Mouse (Mus musculus) olfactory bulb, adult 2 months (tissue): ENCODE measurements around the gene Zbtb12. TPM values are rescaled to one million over a fixed set of nuclear protein-coding genes. Genes with fewer than 3 reads are reported as not detected.

Experiments used
- H3K27ac ChIP-seq: fragments of 200-500 bp; 2 replicates; pipeline ENCODE4 v1.5.1; 2012; ENCODE audit warnings: low read depth, low read length; ENCODE audit not compliant: insufficient read depth
- H3K4me1 ChIP-seq: fragments of 200-500 bp; 2 replicates; pipeline ENCODE4 v1.6.1; 2012; ENCODE audit warnings: low read length; ENCODE audit not compliant: control insufficient read depth, insufficient read depth
- H3K4me3 ChIP-seq: fragments of 200-500 bp; 2 replicates; pipeline ENCODE4 v1.5.1; 2012; ENCODE audit warnings: mild to moderate bottlenecking, low read depth, low read length, moderate library complexity; ENCODE audit not compliant: insufficient read depth
- CTCF ChIP-seq: fragments of 200-500 bp; IDR thresholded peaks from 2 replicates; pipeline ENCODE4 v1.5.1; 2012; ENCODE audit warnings: low read depth, mild to moderate bottlenecking, low read length, moderate library complexity; ENCODE audit not compliant: insufficient read depth
- POLR2A ChIP-seq: fragments of 200-500 bp; IDR thresholded peaks from 2 replicates; pipeline ENCODE4 v1.6.1; 2012; ENCODE audit warnings: mild to moderate bottlenecking, low read depth, low read length, moderate library complexity; ENCODE audit not compliant: insufficient read depth
- WGBS: fragments of 180-500 bp; shearing (Covaris S2); methylation state at CpG from one replicate; pipeline ENCODE4 v1.1.7; 2018; 5-methylcytosine and 5-hydroxymethylcytosine counted together
- polyA plus RNA-seq: library from polyadenylated mRNA; stranded (reverse); fragments of >200 nt; gene quantifications from 2 replicates; pipeline ENCODE4 v1.2.4, GENCODE M21; 2012; ENCODE audit warnings: low replicate concordance; ENCODE audit not compliant: missing spikeins, insufficient read depth, insufficient read length

The Zbtb12 gene
- polyA plus RNA-seq, 1 experiment = not detected

- H3K4me3 ChIP-seq = no peak overlapping the region
- no peak overlapping the region for H3K27ac ChIP-seq
- 0 out of 2 replicates have a peak, but pooled peaks cover 2% of the 10 kb centered on the region for H3K4me1 ChIP-seq
- 36% methylated on average over 5 of the region's 5 CpGs for WGBS
- TF ChIP-seq CTCF (peak; percentile 91), POLR2A (no peak)
Observed at GRCm38 (mm10) chr17:34911945-34912351, 32.7 kb downstream of the Zbtb12 start.

- TF ChIP-seq CTCF = no peak
- no peak for TF ChIP-seq POLR2A
Observed at GRCm38 (mm10) chr17:34913930-34914665, 34.8 kb downstream of the Zbtb12 start, which contains the start of gene Slc44a4. Gene Slc44a4 (plus strand): TSS chr17:34914466.

DNA sequence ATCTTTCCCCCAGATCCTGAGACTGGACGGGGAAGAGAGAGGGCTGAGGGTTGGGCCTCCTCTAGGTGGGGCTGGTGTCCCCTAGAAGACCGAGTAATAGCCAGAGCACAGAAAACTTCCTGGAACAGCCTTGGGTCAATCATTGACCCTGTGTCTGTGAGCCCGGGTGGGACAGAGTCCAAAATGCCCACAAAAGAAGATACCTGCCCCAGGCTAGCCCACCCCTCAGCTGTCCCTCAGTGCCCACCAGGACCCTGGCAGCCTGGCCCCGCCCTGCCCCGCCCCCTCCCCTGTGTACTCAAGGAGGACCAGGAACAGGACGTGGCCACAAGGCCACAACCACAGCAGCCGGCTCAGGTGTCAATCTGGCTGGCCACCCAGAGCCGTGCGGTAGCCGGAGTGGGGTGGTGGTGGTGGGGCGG lies 36.1 kb downstream of the Zbtb12 start:
- Histone ChIP-seq H3K4me1 (0 out of 2 replicates have a peak, but pooled peaks cover 2% of the 10 kb centered on the region), H3K4me3 (no peak overlapping the region), H3K27ac (no peak overlapping the region)
- 27% methylated on average over 11 of the region's 11 CpGs for WGBS
- no peak for TF ChIP-seq CTCF

More at GRCm38 (mm10) chr17:34913930-34914665, 34.8 kb downstream of the Zbtb12 start, which contains the start of gene Slc44a4:
- H3K27ac ChIP-seq = no peak within 1 kb of the TSS
- 48% methylated on average over 18 of the region's 18 CpGs for WGBS
- H3K4me3 ChIP-seq = no peak within 1 kb of the TSS
- H3K4me1 ChIP-seq = 0 out of 2 replicates have a peak, but pooled peaks cover 2% of the 10 kb centered on the region

DNA sequence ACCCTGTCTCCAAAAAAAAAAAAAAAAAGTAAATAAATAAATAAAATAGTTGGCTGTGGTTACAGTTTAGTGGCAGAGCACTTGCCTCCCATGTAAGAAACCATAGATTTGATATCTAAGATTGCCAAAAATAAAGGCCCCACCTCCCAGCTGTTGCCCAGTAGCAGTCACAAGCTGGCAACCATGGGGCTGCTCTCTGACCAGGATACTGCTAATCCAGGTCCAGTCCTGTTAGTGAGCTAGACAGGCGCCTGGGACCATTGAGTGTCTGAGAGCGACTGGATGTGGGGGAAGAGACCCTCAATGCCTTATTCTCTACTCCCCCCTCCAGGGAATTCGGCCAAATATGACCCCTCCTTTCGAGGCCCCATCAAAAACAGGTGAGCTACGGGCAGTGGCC lies 37.0 kb downstream of the Zbtb12 start:
- TF ChIP-seq POLR2A = no peak
- TF ChIP-seq CTCF = no peak
- Histone ChIP-seq H3K4me1 (0 out of 2 replicates have a peak, but pooled peaks cover 2% of the 10 kb centered on the region), H3K27ac (no peak overlapping the region), H3K4me3 (no peak overlapping the region)
- WGBS = 90% methylated on average over 5 of the region's 5 CpGs

DNA sequence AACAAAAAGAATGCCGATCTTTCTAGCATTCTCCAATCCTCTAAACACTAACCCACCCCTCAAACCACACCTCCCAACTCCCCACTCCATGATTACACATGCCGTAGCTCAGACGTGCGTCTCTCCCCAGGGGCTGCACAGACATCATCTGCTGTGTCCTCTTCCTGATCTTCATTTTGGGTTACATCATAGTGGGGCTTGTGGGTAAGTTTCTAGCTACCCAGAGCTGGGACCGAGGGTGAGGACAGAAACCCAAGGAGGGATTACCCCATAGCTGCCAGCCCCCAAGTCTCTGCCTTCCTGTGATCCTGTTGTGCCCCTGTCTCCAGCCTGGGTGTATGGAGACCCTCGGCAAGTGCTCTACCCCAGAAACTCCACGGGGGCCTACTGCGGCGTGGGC lies 37.9 kb downstream of the Zbtb12 start:
- WGBS = 72% methylated on average over 9 of the region's 9 CpGs
- TF ChIP-seq CTCF (no peak), POLR2A (no peak)
- Histone ChIP-seq H3K4me1 (no peaks in the 10 kb centered on the region), H3K27ac (no peak overlapping the region), H3K4me3 (no peak overlapping the region)

GRCm38 (mm10) chr17:34922939-34923338 lies 43.7 kb downstream of the Zbtb12 start:
- WGBS = 54% methylated on average over 6 of the region's 6 CpGs
- Histone ChIP-seq H3K4me1 (no peaks in the 10 kb centered on the region), H3K27ac (no peak overlapping the region), H3K4me3 (no peak overlapping the region)
- no peak for TF ChIP-seq CTCF
- no peak for TF ChIP-seq POLR2A

GRCm38 (mm10) chr17:34924258-34924657 lies 45.0 kb downstream of the Zbtb12 start:
- 62% methylated on average over 5 of the region's 5 CpGs for WGBS
- H3K27ac ChIP-seq = no peak overlapping the region

GRCm38 (mm10) chr17:34927306-34928019 lies 48.2 kb downstream of the Zbtb12 start:
- no peak for TF ChIP-seq POLR2A
- TF ChIP-seq CTCF = no peak
- H3K27ac ChIP-seq = no peak overlapping the region
- WGBS = 86% methylated on average over 18 of the region's 18 CpGs
- H3K4me3 ChIP-seq = no peak overlapping the region
- peaks cover 5% of the 10 kb centered on the region for H3K4me1 ChIP-seq

More at GRCm38 (mm10) chr17:34924258-34924657, 45.0 kb downstream of the Zbtb12 start:
- no peak overlapping the region for H3K4me3 ChIP-seq
- no peak for TF ChIP-seq CTCF
- TF ChIP-seq POLR2A = no peak
- no peaks in the 10 kb centered on the region for H3K4me1 ChIP-seq

- H3K27ac ChIP-seq = no peak overlapping the region
- 72% methylated on average over 4 of the region's 4 CpGs for WGBS
- peaks cover 7% of the 10 kb centered on the region for H3K4me1 ChIP-seq
- TF ChIP-seq CTCF = no peak
- TF ChIP-seq POLR2A = no peak
- no peak overlapping the region for H3K4me3 ChIP-seq
Observed at GRCm38 (mm10) chr17:34928841-34929240, 49.6 kb downstream of the Zbtb12 start.
